Mouse (Mus musculus) heart, embryonic 13.5 days (tissue): ENCODE data around the gene Gstp1. TPM values are rescaled to one million over a fixed set of nuclear protein-coding genes. Genes with fewer than 3 reads are reported as not detected.
A peak's percentile ranks its signal among the peaks of the same experiment; 100 is the strongest.
"Not testable (repeated sequence)": the region's sequence is repeated elsewhere in the genome, so short reads cannot be mapped to it uniquely, and the experiment has no call there.

Experiments used
- ATAC-seq: fragments of 200-750 bp; cut with Nextera tagmentation; 2 replicates; pipeline ENCODE4 v1.8.0; 2017; ENCODE audit warnings: moderate TSS enrichment; ENCODE audit not compliant: insufficient number of reproducible peaks, low FRiP score, low TSS enrichment; ENCODE audit errors: extremely low read depth
- H3K27ac ChIP-seq: fragments of 300-500 bp; sonication (generic); replicated peaks from 2 replicates; pipeline ENCODE4 v1.5.1; 2015; ENCODE audit warnings: moderate library complexity, mild to moderate bottlenecking, inconsistent platforms
- H3K27me3 ChIP-seq: fragments of 300-500 bp; sonication (generic); replicated peaks from 2 replicates; pipeline ENCODE4 v1.6.1; 2015; ENCODE audit warnings: mild to moderate bottlenecking, inconsistent platforms
- H3K36me3 ChIP-seq: fragments of 300-500 bp; sonication (generic); 2 replicates; pipeline ENCODE4 v1.6.1; 2015; ENCODE audit warnings: mild to moderate bottlenecking, inconsistent platforms
- H3K4me1 ChIP-seq: fragments of 300-500 bp; sonication (generic); 2 replicates; pipeline ENCODE4 v1.6.1; 2015; ENCODE audit warnings: inconsistent platforms
- H3K4me2 ChIP-seq: fragments of 300-500 bp; sonication (generic); 2 replicates; pipeline ENCODE4 v1.6.1; 2015; ENCODE audit warnings: inconsistent platforms, mild to moderate bottlenecking, moderate library complexity
- H3K4me3 ChIP-seq: fragments of 300-500 bp; sonication (generic); 2 replicates; pipeline ENCODE4 v1.5.1; 2015; ENCODE audit warnings: moderate library complexity, mild to moderate bottlenecking, inconsistent platforms
- H3K9ac ChIP-seq: fragments of 300-500 bp; sonication (generic); 2 replicates; pipeline ENCODE4 v1.6.1; 2015; ENCODE audit warnings: inconsistent platforms, mild to moderate bottlenecking, moderate library complexity
- H3K9me3 ChIP-seq: fragments of 300-500 bp; sonication (generic); 2 replicates; pipeline ENCODE4 v1.6.1; 2016; ENCODE audit warnings: inconsistent platforms
- WGBS: fragments of 180-500 bp; shearing (Covaris S2); methylation state at CpG from one replicate; pipeline ENCODE4 v1.1.7; 2015; ENCODE audit warnings: mixed read lengths; 5-methylcytosine and 5-hydroxymethylcytosine counted together
- polyA plus RNA-seq: library from polyadenylated mRNA; unstranded; fragments of >200 nt; fragmentation: Nextera tagmentation; extraction: Ambion mirVana; gene quantifications from 2 replicates; pipeline ENCODE4 v1.2.1, GENCODE M21; 2015

Gene Gstp1
- polyA plus RNA-seq, 1 experiment from 2014 or later = 380 TPM

- peaks cover 28% of the 10 kb centered on the region for H3K4me1 ChIP-seq
- H3K27me3 ChIP-seq, H3K9me3 ChIP-seq, H3K36me3 ChIP-seq, H3K27ac ChIP-seq, H3K9ac ChIP-seq, H3K4me2 ChIP-seq, H3K4me3 ChIP-seq, ATAC-seq: not testable (repeated sequence)
- 85% methylated on average over 8 of the region's 8 CpGs for WGBS
These were observed 22.5 kb upstream of the Gstp1 start for GRCm38 (mm10) chr19:4060044-4060898.

- Histone ChIP-seq H3K4me3 (no peak within 1 kb of the TSS), H3K9me3 (no peaks in the 10 kb centered on the region), H3K4me2 (no peak within 1 kb of the TSS), H3K27ac (no peak within 1 kb of the TSS), H3K36me3 (no peaks in the 10 kb centered on the region), H3K9ac (no peak within 1 kb of the TSS), H3K4me1 (peaks cover 28% of the 10 kb centered on the region), H3K27me3 (no peaks in the 10 kb centered on the region; the same call in 1 of the 2 replicates)
- ATAC-seq = 0 out of 2 replicates have a peak, but pooled peaks have one; percentile 8
- 63% methylated on average over 15 of the region's 15 CpGs for whole genome bisulfite sequencing
These were observed 21.4 kb upstream of the Gstp1 start, which contains the start of gene Gstp3 for GRCm38 (mm10) chr19:4059069-4059740. Gene Gstp3 (minus strand): TSS chr19:4059569.

GRCm38 (mm10) chr19:4058581-4058980 is 20.8 kb upstream of the Gstp1 start:
- Histone ChIP-seq H3K9ac (no peak overlapping the region), H3K4me3 (no peak overlapping the region), H3K4me1 (peaks cover 23% of the 10 kb centered on the region), H3K4me2 (no peak overlapping the region), H3K9me3 (no peaks in the 10 kb centered on the region), H3K36me3 (no peaks in the 10 kb centered on the region), H3K27ac (no peak overlapping the region), H3K27me3 (no peaks in the 10 kb centered on the region; the same call in 1 of the 2 replicates)
- WGBS = 78% methylated on average over 5 of the region's 5 CpGs
- ATAC-seq = no peak

- Histone ChIP-seq H3K27me3 (no peaks in the 10 kb centered on the region; the same call in 1 of the 2 replicates), H3K4me1 (peaks cover 23% of the 10 kb centered on the region), H3K36me3 (no peaks in the 10 kb centered on the region), H3K9me3 (no peaks in the 10 kb centered on the region), H3K27ac (no peak overlapping the region), H3K9ac (no peak overlapping the region), H3K4me2 (no peak overlapping the region), H3K4me3 (no peak overlapping the region)
- WGBS = 92% methylated on average over 7 of the region's 7 CpGs
- no peak for ATAC-seq
These were observed 20.2 kb upstream of the Gstp1 start for GRCm38 (mm10) chr19:4057962-4058361.

- ATAC-seq = no peak
- Histone ChIP-seq H3K4me3 (no peak overlapping the region), H3K36me3 (no peaks in the 10 kb centered on the region), H3K27ac (no peak overlapping the region), H3K4me2 (no peak overlapping the region), H3K27me3 (no peaks in the 10 kb centered on the region; the same call in 1 of the 2 replicates), H3K9ac (no peak overlapping the region), H3K9me3 (no peaks in the 10 kb centered on the region), H3K4me1 (peaks cover 23% of the 10 kb centered on the region)
- WGBS = 80% methylated on average over 13 of the region's 13 CpGs
These were observed 19.6 kb upstream of the Gstp1 start for GRCm38 (mm10) chr19:4057389-4057788.

GRCm38 (mm10) chr19:4056727-4057126 is 18.9 kb upstream of the Gstp1 start:
- H3K4me1 ChIP-seq = peaks cover 23% of the 10 kb centered on the region
- WGBS = 48% methylated on average over 4 of the region's 4 CpGs

GRCm38 (mm10) chr19:4055947-4056693 is 18.3 kb upstream of the Gstp1 start:
- Histone ChIP-seq H3K4me2 (no peak overlapping the region), H3K9ac (0 out of 2 replicates have a peak overlapping the region, but pooled peaks have one; percentile 25), H3K27me3 (no peaks in the 10 kb centered on the region; the same call in 1 of the 2 replicates), H3K4me3 (no peak overlapping the region), H3K36me3 (no peaks in the 10 kb centered on the region), H3K9me3 (0 out of 2 replicates have a peak, but pooled peaks cover under 1% of the 10 kb centered on the region), H3K4me1 (peaks cover 23% of the 10 kb centered on the region), H3K27ac (peak overlapping the region; percentile 36; the same call in 1 of the 2 replicates)
- 50% methylated on average over 15 of the region's 15 CpGs for WGBS
- no peak for ATAC-seq

More at GRCm38 (mm10) chr19:4056727-4057126, 18.9 kb upstream of the Gstp1 start:
- no peaks in the 10 kb centered on the region for H3K9me3 ChIP-seq
- no peak for ATAC-seq
- H3K4me2 ChIP-seq = no peak overlapping the region
- H3K27ac ChIP-seq = peak overlapping the region; percentile 36; the same call in 1 of the 2 replicates
- H3K9ac ChIP-seq = 0 out of 2 replicates have a peak overlapping the region, but pooled peaks have one; percentile 25
- H3K36me3 ChIP-seq = no peaks in the 10 kb centered on the region
- H3K27me3 ChIP-seq = no peaks in the 10 kb centered on the region; the same call in 1 of the 2 replicates
- no peak overlapping the region for H3K4me3 ChIP-seq

- WGBS = 64% methylated on average over 8 of the region's 8 CpGs
- no peaks in the 10 kb centered on the region; the same call in 1 of the 2 replicates for H3K27me3 ChIP-seq
- H3K4me1 ChIP-seq = peaks cover 23% of the 10 kb centered on the region
- no peak overlapping the region for H3K4me2 ChIP-seq
- no peak overlapping the region for H3K4me3 ChIP-seq
- H3K36me3 ChIP-seq = no peaks in the 10 kb centered on the region
- H3K9ac ChIP-seq = no peak overlapping the region
- no peak for ATAC-seq
- H3K27ac ChIP-seq = no peak overlapping the region
- 0 out of 2 replicates have a peak, but pooled peaks cover 4% of the 10 kb centered on the region for H3K9me3 ChIP-seq
These were observed 17.6 kb upstream of the Gstp1 start for GRCm38 (mm10) chr19:4055216-4055946.

GRCm38 (mm10) chr19:4054613-4055012 is 16.8 kb upstream of the Gstp1 start:
- H3K9ac ChIP-seq = no peak overlapping the region
- no peak for ATAC-seq
- no peak overlapping the region for H3K4me2 ChIP-seq
- H3K4me1 ChIP-seq = peaks cover 23% of the 10 kb centered on the region
- H3K36me3 ChIP-seq = no peaks in the 10 kb centered on the region
- 85% methylated on average over 5 of the region's 5 CpGs for WGBS
- no peak overlapping the region for H3K27ac ChIP-seq
- 0 out of 2 replicates have a peak, but pooled peaks cover 4% of the 10 kb centered on the region for H3K9me3 ChIP-seq
- H3K4me3 ChIP-seq = no peak overlapping the region
- H3K27me3 ChIP-seq = no peaks in the 10 kb centered on the region; the same call in 1 of the 2 replicates

GRCm38 (mm10) chr19:4052516-4053030 is 14.8 kb upstream of the Gstp1 start:
- Histone ChIP-seq H3K36me3 (no peaks in the 10 kb centered on the region), H3K27ac (no peak overlapping the region), H3K9me3 (0 out of 2 replicates have a peak, but pooled peaks cover 4% of the 10 kb centered on the region), H3K4me1 (peaks cover 19% of the 10 kb centered on the region), H3K27me3 (no peaks in the 10 kb centered on the region), H3K4me2 (no peak overlapping the region), H3K4me3 (no peak overlapping the region), H3K9ac (no peak overlapping the region)
- 61% methylated on average over 5 of the region's 5 CpGs for WGBS
- no peak for ATAC-seq
